Mouse (Mus musculus): ENCODE results near the gene Ddx60. TPM values are rescaled to one million over a fixed set of nuclear protein-coding genes. Genes with fewer than 3 reads are reported as not detected.

The Ddx60 gene
- polyA plus RNA-seq, 1 experiment from 2014 or later = 0.23 TPM

GRCm38 (mm10) chr8:61992796-61993195 is 64.9 kb downstream of the Ddx60 start:
- Histone ChIP-seq H3K27me3 (no peaks in the 10 kb centered on the region), H3K4me2 (no peak overlapping the region), H3K4me3 (replicated peaks) (no peak overlapping the region), H3K9ac (replicated peaks) (no peak overlapping the region), H3K36me3 (no peaks in the 10 kb centered on the region), H3K27ac (no peak overlapping the region), H3K4me1 (replicated peaks) (no peaks in the 10 kb centered on the region), H3K9me3 (no peaks in the 10 kb centered on the region)
- ATAC-seq (ENCODE audit: insufficient number of reproducible peaks, insufficient read depth, low FRiP score, low TSS enrichment, low read depth) = no peak
- 65% methylated on average over 1 of the region's 1 CpGs for WGBS

GRCm38 (mm10) chr8:61997125-61997524 is 69.2 kb downstream of the Ddx60 start:
- no peak overlapping the region for H3K4me3 ChIP-seq (replicated peaks)
- no peaks in the 10 kb centered on the region for H3K36me3 ChIP-seq
- no peak for ATAC-seq (ENCODE audit: insufficient number of reproducible peaks, insufficient read depth, low FRiP score, low TSS enrichment, low read depth)
- H3K27me3 ChIP-seq = no peaks in the 10 kb centered on the region
- H3K4me2 ChIP-seq = no peak overlapping the region
- H3K9ac ChIP-seq (replicated peaks) = no peak overlapping the region
- H3K4me1 ChIP-seq (replicated peaks) = no peaks in the 10 kb centered on the region
- H3K9me3 ChIP-seq = no peaks in the 10 kb centered on the region
- WGBS = 68% methylated on average over 2 of the region's 2 CpGs
- no peak overlapping the region for H3K27ac ChIP-seq

GRCm38 (mm10) chr8:62014166-62014565 is 86.3 kb downstream of the Ddx60 start:
- Histone ChIP-seq H3K9me3 (peaks cover under 1% of the 10 kb centered on the region; the same call in 1 of the 2 replicates), H3K36me3 (no peaks in the 10 kb centered on the region), H3K27ac (no peak overlapping the region), H3K4me2 (no peak overlapping the region), H3K4me3 (replicated peaks) (no peak overlapping the region), H3K27me3 (no peaks in the 10 kb centered on the region), H3K4me1 (replicated peaks) (no peaks in the 10 kb centered on the region), H3K9ac (replicated peaks) (no peak overlapping the region)
- WGBS = 92% methylated on average over 4 of the region's 4 CpGs
- no peak for ATAC-seq (ENCODE audit: insufficient number of reproducible peaks, insufficient read depth, low FRiP score, low TSS enrichment, low read depth)

GRCm38 (mm10) chr8:62014582-62014981 is 86.7 kb downstream of the Ddx60 start:
- Histone ChIP-seq H3K9me3 (no peaks in the 10 kb centered on the region), H3K4me1 (replicated peaks) (no peaks in the 10 kb centered on the region), H3K27ac (no peak overlapping the region), H3K27me3 (no peaks in the 10 kb centered on the region), H3K4me3 (replicated peaks) (no peak overlapping the region), H3K4me2 (no peak overlapping the region), H3K9ac (replicated peaks) (no peak overlapping the region), H3K36me3 (no peaks in the 10 kb centered on the region)
- ATAC-seq (ENCODE audit: insufficient number of reproducible peaks, insufficient read depth, low FRiP score, low TSS enrichment, low read depth) = no peak
- 89% methylated on average over 4 of the region's 4 CpGs for WGBS

GRCm38 (mm10) chr8:62034351-62034750 is 106.5 kb downstream of the Ddx60 start:
- H3K4me1 ChIP-seq (replicated peaks) = no peaks in the 10 kb centered on the region
- no peak overlapping the region for H3K9ac ChIP-seq (replicated peaks)
- H3K27ac ChIP-seq = no peak overlapping the region
- no peaks in the 10 kb centered on the region for H3K9me3 ChIP-seq
- no peak overlapping the region for H3K4me2 ChIP-seq
- no peaks in the 10 kb centered on the region for H3K36me3 ChIP-seq
- H3K4me3 ChIP-seq (replicated peaks) = no peak overlapping the region
- 83% methylated on average over 3 of the region's 3 CpGs for WGBS
- no peaks in the 10 kb centered on the region for H3K27me3 ChIP-seq
- no peak for ATAC-seq (ENCODE audit: insufficient number of reproducible peaks, insufficient read depth, low FRiP score, low TSS enrichment, low read depth)

GRCm38 (mm10) chr8:62046809-62047208 is 118.9 kb downstream of the Ddx60 start:
- WGBS = 29% methylated on average over 2 of the region's 2 CpGs

GRCm38 (mm10) chr8:62060357-62060756 is 132.5 kb downstream of the Ddx60 start:
- ATAC-seq (ENCODE audit: insufficient number of reproducible peaks, insufficient read depth, low FRiP score, low TSS enrichment, low read depth) = no peak

More at GRCm38 (mm10) chr8:62046809-62047208, 118.9 kb downstream of the Ddx60 start:
- Histone ChIP-seq H3K4me3 (replicated peaks) (no peak overlapping the region), H3K27me3 (no peaks in the 10 kb centered on the region), H3K4me1 (replicated peaks) (no peaks in the 10 kb centered on the region), H3K9ac (replicated peaks) (no peak overlapping the region), H3K36me3 (no peaks in the 10 kb centered on the region), H3K27ac (no peak overlapping the region), H3K4me2 (no peak overlapping the region), H3K9me3 (no peaks in the 10 kb centered on the region)
- ATAC-seq (ENCODE audit: insufficient number of reproducible peaks, insufficient read depth, low FRiP score, low TSS enrichment, low read depth) = no peak

GRCm38 (mm10) chr8:62068305-62068704 is 140.4 kb downstream of the Ddx60 start:
- Histone ChIP-seq H3K9ac (replicated peaks) (no peak overlapping the region), H3K36me3 (no peaks in the 10 kb centered on the region), H3K27me3 (no peaks in the 10 kb centered on the region), H3K4me3 (replicated peaks) (no peak overlapping the region), H3K27ac (no peak overlapping the region), H3K4me1 (replicated peaks) (no peaks in the 10 kb centered on the region), H3K4me2 (no peak overlapping the region), H3K9me3 (no peaks in the 10 kb centered on the region)
- ATAC-seq (ENCODE audit: insufficient number of reproducible peaks, insufficient read depth, low FRiP score, low TSS enrichment, low read depth) = no peak

More at GRCm38 (mm10) chr8:62060357-62060756, 132.5 kb downstream of the Ddx60 start:
- Histone ChIP-seq H3K27ac (no peak overlapping the region), H3K9ac (replicated peaks) (no peak overlapping the region), H3K27me3 (no peaks in the 10 kb centered on the region), H3K9me3 (no peaks in the 10 kb centered on the region), H3K4me1 (replicated peaks) (no peaks in the 10 kb centered on the region), H3K36me3 (no peaks in the 10 kb centered on the region), H3K4me3 (replicated peaks) (no peak overlapping the region), H3K4me2 (no peak overlapping the region)

- H3K27ac ChIP-seq = no peak overlapping the region
- ATAC-seq (ENCODE audit: insufficient number of reproducible peaks, insufficient read depth, low FRiP score, low TSS enrichment, low read depth) = no peak
- WGBS = 51% methylated on average over 3 of the region's 3 CpGs
Observed at GRCm38 (mm10) chr8:62080195-62080802, 152.4 kb downstream of the Ddx60 start.

GRCm38 (mm10) chr8:62081804-62082203 is 153.9 kb downstream of the Ddx60 start:
- H3K27ac ChIP-seq = no peak overlapping the region
- H3K36me3 ChIP-seq = no peaks in the 10 kb centered on the region
- no peak for ATAC-seq (ENCODE audit: insufficient number of reproducible peaks, insufficient read depth, low FRiP score, low TSS enrichment, low read depth)
- no peak overlapping the region for H3K9ac ChIP-seq (replicated peaks)
- no peak overlapping the region for H3K4me3 ChIP-seq (replicated peaks)
- no peaks in the 10 kb centered on the region for H3K9me3 ChIP-seq
- no peaks in the 10 kb centered on the region for H3K27me3 ChIP-seq
- 88% methylated on average over 2 of the region's 2 CpGs for WGBS
- no peak overlapping the region for H3K4me2 ChIP-seq
- no peaks in the 10 kb centered on the region for H3K4me1 ChIP-seq (replicated peaks)

More at GRCm38 (mm10) chr8:62080195-62080802, 152.4 kb downstream of the Ddx60 start:
- no peak overlapping the region for H3K9ac ChIP-seq (replicated peaks)
- no peaks in the 10 kb centered on the region for H3K27me3 ChIP-seq
- no peak overlapping the region for H3K4me2 ChIP-seq
- H3K4me1 ChIP-seq (replicated peaks) = no peaks in the 10 kb centered on the region
- H3K9me3 ChIP-seq = no peaks in the 10 kb centered on the region
- H3K4me3 ChIP-seq (replicated peaks) = no peak overlapping the region
- no peaks in the 10 kb centered on the region for H3K36me3 ChIP-seq

All from limb, embryonic 12.5 days (tissue).